In genomic region chr2:32737008-32737407, GRCm38 (mm10) we compare ENCODE assay signal across 23 mouse cellular contexts. TPM values are rescaled to one million over a fixed set of nuclear protein-coding genes. Genes with fewer than 3 reads are reported as not detected.
DNase-seq lines count a peak whose midpoint lies in the region; ATAC-seq and TF ChIP-seq lines count a peak whose summit lies in the region.
"Had no signal": no experiment of that assay in that cellular context is flagged by ENCODE, and none has a peak within 500 bp of the region (broad histone marks: within the 10 kb centered on the region; RNA-seq: fewer than 3 reads in every experiment).

No protein-coding gene starts in this region.

- intact Hi-C loops in heart, postnatal 25 days (cut with DNase I) = loop anchor here (2.0 kb wide), 1 partner anchor 16 kb away; no protein-coding TSS in a partner anchor

- H3K36me3 ChIP-seq in forebrain, embryonic 13.5 days (ENCODE audit: poor library complexity, severe bottlenecking) = no peaks in the 10 kb centered on the region
- H3K36me3 ChIP-seq in forebrain, embryonic 11.5 days (ENCODE audit: control insufficient read depth, insufficient read depth, low read length) = no peaks in the 10 kb centered on the region
- H3K36me3 ChIP-seq in heart, embryonic 16.5 days (ENCODE audit: control insufficient read depth, insufficient read depth) = no peaks in the 10 kb centered on the region
- H3K36me3 ChIP-seq in lung, postnatal 0 days (ENCODE audit: insufficient read depth, low read length) = no peaks in the 10 kb centered on the region
- H3K36me3 ChIP-seq in macrophage (ENCODE audit: inconsistent target) = no peaks in the 10 kb centered on the region
- H3K36me3 ChIP-seq in midbrain, embryonic 13.5 days = no peaks in the 10 kb centered on the region
- H3K36me3 ChIP-seq: limb, embryonic 15.5 days; lung, embryonic 15.5 days; neural tube, embryonic 12.5 days; stomach, embryonic 15.5 days had no signal

- 0 out of 2 replicates have a peak overlapping the region, but pooled peaks have one; percentile 6 for H3K9ac ChIP-seq in forebrain, embryonic 13.5 days
- no peak overlapping the region for H3K9ac ChIP-seq in forebrain, embryonic 11.5 days (ENCODE audit: low read length)
- no peak overlapping the region for H3K9ac ChIP-seq in heart, embryonic 16.5 days (ENCODE audit: low read length)
- H3K9ac ChIP-seq in lung, postnatal 0 days (replicated peaks; ENCODE audit: low read depth) = no peak overlapping the region
- H3K9ac ChIP-seq in midbrain, embryonic 13.5 days (replicated peaks) = no peak overlapping the region
- H3K9ac ChIP-seq: limb, embryonic 15.5 days; lung, embryonic 15.5 days; neural tube, embryonic 12.5 days; stomach, embryonic 15.5 days had no signal

- H3K4me1 ChIP-seq in forebrain, embryonic 13.5 days = peaks cover 8% of the 10 kb centered on the region
- peaks cover 4% of the 10 kb centered on the region; the same call in 1 of the 2 replicates for H3K4me1 ChIP-seq in forebrain, embryonic 11.5 days (replicated peaks; ENCODE audit: control insufficient read depth, insufficient read depth, low read length)
- H3K4me1 ChIP-seq in heart, embryonic 16.5 days (ENCODE audit: control insufficient read depth, insufficient read depth, low read length) = peaks cover 22% of the 10 kb centered on the region
- H3K4me1 ChIP-seq in lung, postnatal 0 days (ENCODE audit: insufficient read depth, low read depth, low read length) = peaks cover 13% of the 10 kb centered on the region; the same call in 1 of the 2 replicates
- peaks cover 36% of the 10 kb centered on the region for H3K4me1 ChIP-seq in lung, adult 2 months (ENCODE audit: control insufficient read depth, insufficient read depth, low read length)
- H3K4me1 ChIP-seq in midbrain, embryonic 13.5 days (replicated peaks) = peaks cover 18% of the 10 kb centered on the region

- no peak for DNase-seq in forebrain, embryonic 11.5 days (ENCODE audit: low spot score)
- no peak for DNase-seq in heart, postnatal 25 days (ENCODE audit: low spot score)
- no peak for DNase-seq in lung, postnatal 0 days (ENCODE audit: low spot score)
- no peak for DNase-seq in lung, adult 2 months
- DNase-seq: adrenal gland, adult 8-10 months; cerebellum, adult 18-20 months; cerebellum, postnatal 36 days; gastrocnemius, postnatal 25 days; kidney, adult 9 months; right cerebral cortex, postnatal 14 days; thymus, adult 2 months had no signal

- H3K27me3 ChIP-seq in forebrain, embryonic 13.5 days = no peaks in the 10 kb centered on the region; the same call in 1 of the 2 replicates
- 0 out of 2 replicates have a peak, but pooled peaks cover 3% of the 10 kb centered on the region for H3K27me3 ChIP-seq in forebrain, embryonic 11.5 days (ENCODE audit: control insufficient read depth, insufficient read depth, low read length)
- peaks cover 15% of the 10 kb centered on the region for H3K27me3 ChIP-seq in heart, embryonic 16.5 days (ENCODE audit: control insufficient read depth, insufficient read depth, low read length)
- H3K27me3 ChIP-seq in lung, postnatal 0 days (replicated peaks; ENCODE audit: insufficient read depth, low read length) = no peaks in the 10 kb centered on the region
- peaks cover 4% of the 10 kb centered on the region; the same call in 1 of the 2 replicates for H3K27me3 ChIP-seq in midbrain, embryonic 13.5 days
- H3K27me3 ChIP-seq: CH12.LX; neural tube, embryonic 12.5 days had no signal

- no peaks in the 10 kb centered on the region for H3K9me3 ChIP-seq in forebrain, embryonic 13.5 days (replicated peaks)
- H3K9me3 ChIP-seq in forebrain, embryonic 11.5 days (ENCODE audit: control insufficient read depth, low read length) = no peaks in the 10 kb centered on the region
- H3K9me3 ChIP-seq in heart, embryonic 16.5 days (replicated peaks; ENCODE audit: control insufficient read depth, low read length) = no peaks in the 10 kb centered on the region
- no peaks in the 10 kb centered on the region for H3K9me3 ChIP-seq in lung, postnatal 0 days (ENCODE audit: low read length)
- no peaks in the 10 kb centered on the region for H3K9me3 ChIP-seq in midbrain, embryonic 13.5 days
- H3K9me3 ChIP-seq: limb, embryonic 15.5 days; lung, embryonic 15.5 days; neural tube, embryonic 12.5 days; stomach, embryonic 15.5 days had no signal

- peaks cover 21% of the 10 kb centered on the region; the same call in 1 of the 2 replicates for H3K79me2 ChIP-seq in macrophage (ENCODE audit: inconsistent target)

- H3K4me3 ChIP-seq in forebrain, embryonic 13.5 days = no peak overlapping the region
- no peak overlapping the region for H3K4me3 ChIP-seq in forebrain, embryonic 11.5 days (ENCODE audit: low read depth, low read length)
- no peak overlapping the region for H3K4me3 ChIP-seq in heart, embryonic 16.5 days (ENCODE audit: low read length)
- no peak overlapping the region for H3K4me3 ChIP-seq in lung, postnatal 0 days (ENCODE audit: low read depth, low read length)
- no peak overlapping the region for H3K4me3 ChIP-seq in lung, adult 2 months (replicated peaks; ENCODE audit: extremely low read depth, low read depth, low read length)
- H3K4me3 ChIP-seq in macrophage (ENCODE audit: inconsistent target) = no peak overlapping the region
- H3K4me3 ChIP-seq in midbrain, embryonic 13.5 days (replicated peaks) = no peak overlapping the region
- H3K4me3 ChIP-seq: erythroblast, embryonic 14.5 days; limb, embryonic 15.5 days; lung, embryonic 15.5 days; neural tube, embryonic 12.5 days; stomach, embryonic 15.5 days had no signal

- no peak for TF ChIP-seq EP300 in lung, postnatal 0 days (IDR thresholded peaks at IDR 0.05)

- WGBS in forebrain, embryonic 13.5 days = 52% methylated on average over 6 of the region's 6 CpGs
- 58% methylated on average over 6 of the region's 6 CpGs for WGBS in forebrain, embryonic 11.5 days
- WGBS in heart, embryonic 16.5 days = 46% methylated on average over 6 of the region's 6 CpGs
- WGBS in lung, postnatal 0 days = 32% methylated on average over 6 of the region's 6 CpGs
- 38% methylated on average over 6 of the region's 6 CpGs for WGBS in lung, adult 2 months
- 31% methylated on average over 6 of the region's 6 CpGs for WGBS in macrophage (ENCODE audit: missing documents)
- WGBS in midbrain, embryonic 13.5 days = 53% methylated on average over 6 of the region's 6 CpGs

- H3K27ac ChIP-seq in forebrain, embryonic 13.5 days = no peak overlapping the region
- H3K27ac ChIP-seq in forebrain, embryonic 11.5 days (ENCODE audit: low read depth, low read length) = no peak overlapping the region
- H3K27ac ChIP-seq in heart, embryonic 16.5 days (ENCODE audit: low read length) = 0 out of 2 replicates have a peak overlapping the region, but pooled peaks have one; percentile 19
- H3K27ac ChIP-seq in lung, postnatal 0 days (ENCODE audit: low read length) = peak overlapping the region; percentile 51; the same call in 1 of the 2 replicates
- peak overlapping the region; percentile 73 for H3K27ac ChIP-seq in macrophage
- no peak overlapping the region for H3K27ac ChIP-seq in midbrain, embryonic 13.5 days
- H3K27ac ChIP-seq: limb, embryonic 15.5 days; lung, embryonic 15.5 days; neural tube, embryonic 12.5 days; stomach, embryonic 15.5 days had no signal

- no peak overlapping the region for H3K4me2 ChIP-seq in forebrain, embryonic 13.5 days
- no peak overlapping the region for H3K4me2 ChIP-seq in forebrain, embryonic 11.5 days (ENCODE audit: low read depth, low read length, severe bottlenecking)
- H3K4me2 ChIP-seq in heart, embryonic 16.5 days (ENCODE audit: low read depth, low read length) = no peak overlapping the region
- H3K4me2 ChIP-seq in lung, postnatal 0 days (replicated peaks; ENCODE audit: low read depth, low read length) = no peak overlapping the region
- no peak overlapping the region for H3K4me2 ChIP-seq in midbrain, embryonic 13.5 days (replicated peaks)
- H3K4me2 ChIP-seq: limb, embryonic 15.5 days; lung, embryonic 15.5 days; neural tube, embryonic 12.5 days; stomach, embryonic 15.5 days had no signal

- TF ChIP-seq POLR2A in lung, adult 2 months (IDR thresholded peaks at IDR 0.05; ENCODE audit: borderline replicate concordance, extremely low read depth, low read depth, low read length) = no peak

- ATAC-seq in forebrain, embryonic 13.5 days = no peak
- ATAC-seq in forebrain, embryonic 11.5 days (replicated peaks; ENCODE audit: low FRiP score) = no peak
- no peak for ATAC-seq in heart, embryonic 16.5 days (replicated peaks; ENCODE audit: extremely low read depth, insufficient read depth, low FRiP score)
- ATAC-seq in lung, postnatal 0 days = no peak
- no peak for ATAC-seq in midbrain, embryonic 13.5 days

- TF ChIP-seq CTCF in lung, postnatal 0 days (IDR thresholded peaks at IDR 0.05) = peak; percentile 12; the same call in 1 of the 2 replicates
- no peak for TF ChIP-seq CTCF in lung, adult 2 months (IDR thresholded peaks at IDR 0.05; ENCODE audit: insufficient read depth, low read length)

RNA-seq across cellular contexts. Expression of gene 6330409D20Rik, which starts 3.8 kb away (rescaled TPM):
- polyA plus RNA-seq in forebrain, embryonic 13.5 days (2015; fragmentation: Nextera tagmentation; extraction: Ambion mirVana) = 1.6 and 2.5 TPM in 2 replicates
- polyA plus RNA-seq in forebrain, embryonic 11.5 days (2014; fragmentation: Nextera tagmentation; extraction: Ambion mirVana) = 2.1 and 2.3 TPM in 2 replicates
- 0.17 and 0.26 TPM in 2 replicates for polyA plus RNA-seq in heart, embryonic 16.5 days (2015; fragmentation: Nextera tagmentation; extraction: Ambion mirVana)
- total RNA-seq in heart, postnatal 25 days (2021) = not detected
- 0.30 TPM in 2 replicates for polyA plus RNA-seq in lung, postnatal 0 days (2015; fragmentation: Nextera tagmentation; extraction: Ambion mirVana)
- 0.18 and 0.41 TPM in 2 replicates for polyA plus RNA-seq in lung, adult 2 months (2012; rRNA removed)
- not detected for total RNA-seq in macrophage (2018; cell fraction: chromatin; rRNA removed)
- total RNA-seq in macrophage (2018; cell fraction: cytosol; rRNA removed) = not detected
- total RNA-seq in macrophage (2018; cell fraction: nucleus; rRNA removed) = not detected
- not detected in 3 replicates for polyA plus RNA-seq in macrophage (2018)
- 3.9 TPM in 2 replicates for polyA plus RNA-seq in midbrain, embryonic 13.5 days (2015; fragmentation: Nextera tagmentation; extraction: Ambion mirVana)
- total RNA-seq: adrenal gland, adult 8-10 months; CH12.LX; gastrocnemius, postnatal 25 days; megakaryocyte-erythroid progenitor cell, adult 5-6 weeks had no signal
- polyA plus RNA-seq: erythroblast, embryonic 14.5 days; limb, embryonic 15.5 days; urinary bladder, adult 2 months had no signal

RNA-seq across cellular contexts. Expression of gene Sh2d3c, which starts 16.2 kb away (rescaled TPM):
- 23.5 and 29.2 TPM in 2 replicates for polyA plus RNA-seq in forebrain, embryonic 13.5 days (2015; fragmentation: Nextera tagmentation; extraction: Ambion mirVana)
- polyA plus RNA-seq in forebrain, embryonic 11.5 days (2014; fragmentation: Nextera tagmentation; extraction: Ambion mirVana) = 33.2 and 33.7 TPM in 2 replicates
- polyA plus RNA-seq in heart, embryonic 16.5 days (2015; fragmentation: Nextera tagmentation; extraction: Ambion mirVana) = 32.4 and 33.6 TPM in 2 replicates
- total RNA-seq in heart, postnatal 25 days (2021) = 10 to 100 TPM; 20.7 to 25.4 TPM
- 51.8 and 53.5 TPM in 2 replicates for polyA plus RNA-seq in lung, postnatal 0 days (2015; fragmentation: Nextera tagmentation; extraction: Ambion mirVana)
- 167 and 260 TPM in 2 replicates for polyA plus RNA-seq in lung, adult 2 months (2012; rRNA removed)
- 100 to 1,000 TPM in 4 of 26 experiments, 10 to 100 TPM in 22; 12.3 to 119 (median 36.5) TPM for total RNA-seq in macrophage (2018; cell fraction: chromatin; rRNA removed)
- total RNA-seq in macrophage (2018; cell fraction: cytosol; rRNA removed) = 10 to 100 TPM in 9 of 26 experiments, 1 to 10 TPM in 17; 1.3 to 21.4 (median 5.9) TPM
- total RNA-seq in macrophage (2018; cell fraction: nucleus; rRNA removed) = 10 to 100 TPM in 23 of 26 experiments, 1 to 10 TPM in 3; 4.8 to 46.5 (median 17.6) TPM
- polyA plus RNA-seq in macrophage (2018) = 9.3 to 12.5 TPM (median 9.9 TPM) in 3 replicates
- polyA plus RNA-seq in midbrain, embryonic 13.5 days (2015; fragmentation: Nextera tagmentation; extraction: Ambion mirVana) = 37.8 and 40.7 TPM in 2 replicates

RNA-seq across cellular contexts. Expression of gene Tor2a, which starts 20.0 kb away (rescaled TPM):
- polyA plus RNA-seq in forebrain, embryonic 13.5 days (2015; fragmentation: Nextera tagmentation; extraction: Ambion mirVana) = 55.8 and 62.2 TPM in 2 replicates
- polyA plus RNA-seq in forebrain, embryonic 11.5 days (2014; fragmentation: Nextera tagmentation; extraction: Ambion mirVana) = 56.8 and 68.3 TPM in 2 replicates
- polyA plus RNA-seq in heart, embryonic 16.5 days (2015; fragmentation: Nextera tagmentation; extraction: Ambion mirVana) = 38.1 and 38.9 TPM in 2 replicates
- total RNA-seq in heart, postnatal 25 days (2021) = 1 to 10 TPM; 8.1 to 8.3 TPM
- 60.9 and 63.5 TPM in 2 replicates for polyA plus RNA-seq in lung, postnatal 0 days (2015; fragmentation: Nextera tagmentation; extraction: Ambion mirVana)
- polyA plus RNA-seq in lung, adult 2 months (2012; rRNA removed) = 65.3 and 67.8 TPM in 2 replicates
- 10 to 100 TPM in 14 of 26 experiments, 1 to 10 TPM in 12; 3.3 to 28.6 (median 11.1) TPM for total RNA-seq in macrophage (2018; cell fraction: chromatin; rRNA removed)
- total RNA-seq in macrophage (2018; cell fraction: cytosol; rRNA removed) = 10 to 100 TPM; 25.3 to 48.3 (median 33.9) TPM
- total RNA-seq in macrophage (2018; cell fraction: nucleus; rRNA removed) = 10 to 100 TPM in 25 of 26 experiments, 1 to 10 TPM in 1; 9.5 to 41.5 (median 20.7) TPM
- 19.2 to 50.7 TPM (median 39.7 TPM) in 3 replicates for polyA plus RNA-seq in macrophage (2018)
- 48.0 and 52.6 TPM in 2 replicates for polyA plus RNA-seq in midbrain, embryonic 13.5 days (2015; fragmentation: Nextera tagmentation; extraction: Ambion mirVana)

RNA-seq across cellular contexts. Expression of gene Cdk9, which starts 24.1 kb away (rescaled TPM):
- polyA plus RNA-seq in forebrain, embryonic 13.5 days (2015; fragmentation: Nextera tagmentation; extraction: Ambion mirVana) = 90.3 and 99.9 TPM in 2 replicates
- polyA plus RNA-seq in forebrain, embryonic 11.5 days (2014; fragmentation: Nextera tagmentation; extraction: Ambion mirVana) = 79.2 and 95.7 TPM in 2 replicates
- 57.1 and 59.8 TPM in 2 replicates for polyA plus RNA-seq in heart, embryonic 16.5 days (2015; fragmentation: Nextera tagmentation; extraction: Ambion mirVana)
- 10 to 100 TPM; 23.4 to 26.4 TPM for total RNA-seq in heart, postnatal 25 days (2021)
- 62.8 and 68.7 TPM in 2 replicates for polyA plus RNA-seq in lung, postnatal 0 days (2015; fragmentation: Nextera tagmentation; extraction: Ambion mirVana)
- polyA plus RNA-seq in lung, adult 2 months (2012; rRNA removed) = 103 and 137 TPM in 2 replicates
- total RNA-seq in macrophage (2018; cell fraction: chromatin; rRNA removed) = 100 to 1,000 TPM; 323 to 569 (median 405) TPM
- 100 to 1,000 TPM in 9 of 26 experiments, 10 to 100 TPM in 17; 69.8 to 132 (median 93.0) TPM for total RNA-seq in macrophage (2018; cell fraction: cytosol; rRNA removed)
- total RNA-seq in macrophage (2018; cell fraction: nucleus; rRNA removed) = 100 to 1,000 TPM; 186 to 465 (median 294) TPM
- polyA plus RNA-seq in macrophage (2018) = 99.2 to 144 TPM (median 121 TPM) in 3 replicates
- 78.5 and 84.5 TPM in 2 replicates for polyA plus RNA-seq in midbrain, embryonic 13.5 days (2015; fragmentation: Nextera tagmentation; extraction: Ambion mirVana)

RNA-seq across cellular contexts. Expression of gene Fpgs, which starts 33.1 kb away (rescaled TPM):
- 14.2 and 15.7 TPM in 2 replicates for polyA plus RNA-seq in forebrain, embryonic 13.5 days (2015; fragmentation: Nextera tagmentation; extraction: Ambion mirVana)
- 21.9 and 22.3 TPM in 2 replicates for polyA plus RNA-seq in forebrain, embryonic 11.5 days (2014; fragmentation: Nextera tagmentation; extraction: Ambion mirVana)
- 16.7 and 16.9 TPM in 2 replicates for polyA plus RNA-seq in heart, embryonic 16.5 days (2015; fragmentation: Nextera tagmentation; extraction: Ambion mirVana)
- total RNA-seq in heart, postnatal 25 days (2021) = 1 to 10 TPM; 4.2 to 6.0 TPM
- 12.6 and 15.6 TPM in 2 replicates for polyA plus RNA-seq in lung, postnatal 0 days (2015; fragmentation: Nextera tagmentation; extraction: Ambion mirVana)
- 42.1 and 42.3 TPM in 2 replicates for polyA plus RNA-seq in lung, adult 2 months (2012; rRNA removed)
- 10 to 100 TPM in 17 of 26 experiments, 1 to 10 TPM in 9; 2.6 to 40.2 (median 13.5) TPM for total RNA-seq in macrophage (2018; cell fraction: chromatin; rRNA removed)
- total RNA-seq in macrophage (2018; cell fraction: cytosol; rRNA removed) = 1 to 10 TPM; 1.3 to 5.0 (median 2.8) TPM
- 10 to 100 TPM in 5 of 26 experiments, 1 to 10 TPM in 21; 1.8 to 30.5 (median 5.1) TPM for total RNA-seq in macrophage (2018; cell fraction: nucleus; rRNA removed)
- polyA plus RNA-seq in macrophage (2018) = 2.8 to 10.3 TPM (median 3.5 TPM) in 3 replicates
- polyA plus RNA-seq in midbrain, embryonic 13.5 days (2015; fragmentation: Nextera tagmentation; extraction: Ambion mirVana) = 16.5 and 16.6 TPM in 2 replicates

Comparison
In these comparisons a context has a peak if more than half of its experiments do, and no peak if none do; other contexts are left out.
1. H3K27ac ChIP-seq: peak in heart, embryonic 16.5 days (single experiment), lung, postnatal 0 days (single experiment) and macrophage (single experiment); none in forebrain, embryonic 13.5 days (single experiment), forebrain, embryonic 11.5 days (single experiment) and midbrain, embryonic 13.5 days (single experiment).